Mouse (Mus musculus) gastrocnemius, postnatal 14 days (tissue): ENCODE data around the gene Bphl. TPM values are rescaled to one million over a fixed set of nuclear protein-coding genes. Genes with fewer than 3 reads are reported as not detected.

Experiments
- DNase-seq: peaks from one replicate; pipeline ENCODE4 v3.0.0; 2021; ENCODE audit warnings: mixed read lengths
- intact Hi-C: fragments of 180-260 bp; cut with DNase I; formaldehyde crosslinking; loops from one replicate; pipeline ENCODE4 v1.15.1; 2025; ENCODE audit warnings: low total_unique reads
- total RNA-seq, 2 experiments: library from RNA; stranded (reverse); gene quantifications; 2 replicates each; pipeline ENCODE4 v1.2.3; 2021

The Bphl gene
- total RNA-seq, 2 experiments from 2014 or later, result 22.7 to 26.7 TPM

- DNase-seq, result no peak
- intact Hi-C loops, result no loop called here
Measured at GRCm38 (mm10) chr13:34111019-34111418, 73.6 kb downstream of the Bphl start.

DNA sequence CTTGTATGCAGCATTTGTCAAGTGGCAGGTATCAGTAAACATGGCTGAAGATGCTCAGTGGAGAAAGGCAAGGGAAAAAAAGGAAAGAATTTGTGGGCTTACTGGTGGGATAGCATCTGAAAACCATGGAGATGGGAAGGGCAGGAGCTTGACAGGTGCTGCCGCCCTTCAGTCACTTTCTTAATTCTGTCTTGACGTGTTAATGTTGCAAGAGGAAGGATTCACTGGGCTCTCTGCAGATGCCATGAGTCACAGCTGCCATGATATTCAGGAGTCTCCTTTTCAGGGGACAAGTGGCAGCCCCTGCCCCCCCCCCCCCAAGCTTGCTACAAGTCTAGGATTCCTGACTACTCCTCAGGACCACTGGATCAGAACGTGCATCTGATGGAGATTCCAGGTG, 74.5 kb downstream of the Bphl start:
- intact Hi-C loops, result no loop called here

DNA sequence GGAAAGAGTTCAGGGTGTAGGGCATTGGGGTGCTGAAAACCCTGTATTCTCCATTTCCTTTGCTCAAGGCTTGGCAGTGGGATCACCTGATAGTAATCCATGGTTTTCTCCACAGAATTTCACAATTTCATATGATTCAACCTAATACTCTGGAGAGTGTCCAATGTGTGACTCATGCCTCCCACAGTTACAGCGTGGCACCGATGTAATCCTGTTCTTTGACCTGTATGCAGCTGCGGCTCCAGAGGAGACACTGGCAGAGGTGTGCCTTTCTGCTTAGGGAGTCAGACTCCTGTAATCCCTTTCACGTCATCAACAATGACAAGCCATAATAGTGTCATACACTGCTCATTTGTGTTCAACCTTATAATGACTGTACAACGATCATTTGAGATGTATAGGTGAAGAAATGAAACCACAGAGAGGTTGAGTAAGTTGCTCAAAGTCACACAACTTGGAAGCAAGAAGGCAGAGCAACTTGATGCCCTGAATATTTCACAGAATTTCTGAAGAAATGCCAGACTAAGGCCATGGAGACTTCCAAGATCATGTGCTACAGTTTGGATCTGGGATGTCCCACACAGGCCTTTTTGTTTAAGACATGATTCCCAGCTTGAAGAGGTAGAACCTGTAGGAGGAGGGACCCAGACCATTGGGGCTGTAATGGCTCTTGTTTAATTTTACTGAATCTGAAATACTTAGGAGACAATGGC, 75.1 kb downstream of the Bphl start:
- intact Hi-C loops, result no loop called here
- no peak for DNase-seq

More for the DNA sequence above, 74.5 kb downstream of the Bphl start:
- no peak for DNase-seq

- DNase-seq, result no peak
- intact Hi-C loops, result no loop called here
Measured at GRCm38 (mm10) chr13:34113086-34113485, 75.7 kb downstream of the Bphl start.

DNA sequence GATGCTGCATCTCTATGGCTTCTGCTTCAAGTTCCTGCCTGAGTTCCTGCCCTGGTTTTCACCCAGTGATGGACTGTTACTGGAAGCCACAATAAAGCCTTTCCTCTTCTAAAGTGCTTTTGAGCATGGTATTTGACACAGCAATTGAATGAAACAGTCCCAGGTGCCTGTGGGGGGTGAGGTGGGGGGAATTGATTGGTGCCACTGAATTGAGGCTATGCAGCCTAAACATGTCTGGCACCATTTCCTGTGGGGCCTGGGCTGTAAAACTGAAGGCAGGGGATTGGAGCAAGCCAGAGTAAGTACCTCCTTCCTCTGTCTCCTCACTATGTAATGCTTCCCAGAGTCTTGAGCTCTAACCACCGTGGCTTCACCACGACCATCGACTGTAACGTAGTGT, 77.3 kb downstream of the Bphl start:
- no peak for DNase-seq
- intact Hi-C loops, result no loop called here

DNA sequence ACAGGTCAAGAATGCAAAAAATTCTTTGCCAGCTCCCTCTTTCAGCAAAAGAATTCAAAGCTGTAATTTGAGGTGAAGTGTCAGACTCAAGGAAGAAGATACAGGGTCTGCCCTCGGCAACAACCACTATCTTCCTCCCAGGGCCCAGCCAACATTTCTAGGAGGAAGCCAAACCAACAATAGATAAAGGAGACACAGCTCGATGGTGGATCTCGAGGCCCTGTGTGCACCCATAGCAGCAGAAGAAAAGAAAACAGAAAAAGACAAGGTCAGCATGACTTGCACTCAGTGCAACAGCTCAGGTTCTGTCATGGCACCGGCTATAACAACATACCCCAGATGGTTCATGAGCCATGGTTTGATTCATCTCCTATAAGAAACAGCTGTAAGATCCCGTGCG, 79.1 kb downstream of the Bphl start:
- no peak for DNase-seq
- intact Hi-C loops, result no loop called here

DNA sequence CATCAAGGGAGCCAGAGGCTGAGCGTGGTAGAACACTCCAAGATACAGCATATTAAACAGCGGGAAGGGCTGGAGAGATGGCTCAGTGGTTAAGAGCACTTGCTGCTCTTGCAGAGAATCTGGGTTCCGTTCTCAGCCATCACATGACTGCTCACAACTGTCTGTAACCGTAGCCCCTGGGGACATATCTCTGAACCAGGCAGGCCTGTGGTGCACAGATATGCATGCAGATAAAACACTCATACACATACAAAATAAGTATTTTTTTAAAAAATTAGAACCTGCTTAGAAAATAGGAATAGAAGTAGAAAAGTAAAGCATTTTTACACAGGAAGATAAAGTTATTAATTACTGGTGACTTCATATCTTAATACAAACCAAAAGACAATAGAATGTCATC, 81.4 kb downstream of the Bphl start:
- DNase-seq, result no peak
- intact Hi-C loops, result no loop called here

DNA sequence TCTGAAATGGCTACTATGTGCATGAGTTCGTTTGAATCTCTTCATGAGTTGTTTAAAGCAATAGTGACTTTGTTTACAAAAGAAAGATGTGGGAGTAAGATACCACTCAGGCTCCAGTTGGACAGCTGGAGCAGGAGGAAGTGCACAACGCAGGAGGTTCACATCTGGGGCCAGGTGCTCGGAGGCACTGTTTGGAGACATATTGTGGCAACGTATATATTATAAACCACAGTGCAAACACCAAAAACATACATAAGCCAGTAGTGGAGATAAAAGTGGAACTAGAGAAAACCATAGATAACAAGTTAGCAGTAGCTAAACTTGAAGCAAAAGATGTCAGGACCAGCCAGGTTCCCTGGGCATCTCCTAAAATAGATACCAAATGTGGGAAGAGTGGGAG, 82.0 kb downstream of the Bphl start:
- no peak for DNase-seq
- intact Hi-C loops, result no loop called here

DNA sequence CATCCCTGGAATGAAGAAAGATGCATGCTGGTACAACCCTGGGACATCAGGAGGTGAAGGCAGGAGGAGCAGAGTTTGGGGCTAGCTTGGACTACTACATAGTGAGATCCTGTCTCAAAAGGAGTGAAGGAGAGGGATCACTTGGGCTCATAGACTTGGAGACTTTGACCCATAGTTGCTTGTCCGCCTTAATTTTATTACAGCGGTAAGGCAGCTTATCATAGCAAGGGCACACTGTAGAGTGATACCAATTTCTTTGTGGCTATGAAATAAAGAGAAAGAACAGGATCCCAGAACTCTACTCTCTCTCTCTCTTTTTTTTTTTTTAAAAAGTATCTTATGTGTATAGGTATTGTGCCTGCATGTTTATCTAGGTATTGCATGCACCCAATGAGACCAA, 83.1 kb downstream of the Bphl start:
- DNase-seq, result no peak
- intact Hi-C loops, result no loop called here

Other genes with a start within 250 kb of the Bphl start
- not detected for gene Serpinb6e, start 194.2 kb upstream of the Bphl start, total RNA-seq
- under 1 TPM; 0.21 to 0.22 TPM for gene Serpinb6c, start 131.9 kb upstream of the Bphl start, total RNA-seq
- gene Nqo2, start 72.9 kb upstream of the Bphl start, total RNA-seq, result 10 to 100 TPM; 16.2 to 16.8 TPM
- gene Ripk1, start 35.2 kb upstream of the Bphl start, total RNA-seq, result 1 to 10 TPM; 6.6 to 7.2 TPM
- 10 to 100 TPM; 80.7 to 88.4 TPM for gene Serpinb6a, start 34.8 kb upstream of the Bphl start, total RNA-seq
- gene Tubb2a, start 40.4 kb downstream of the Bphl start, total RNA-seq, result 10 to 100 TPM; 19.3 to 24.4 TPM
- gene Tubb2b, start 92.9 kb downstream of the Bphl start, total RNA-seq, result 1 to 10 TPM; 5.8 to 7.5 TPM
- gene Psmg4, start 125.4 kb downstream of the Bphl start, total RNA-seq, result 10 to 100 TPM; 26.0 to 26.9 TPM